Mouse (Mus musculus) neural tube, embryonic 14.5 days (tissue): Measurements from ENCODE around the gene Tfap2d. TPM values are rescaled to one million over a fixed set of nuclear protein-coding genes. Genes with fewer than 3 reads are reported as not detected.

ENCODE experiments used
- ATAC-seq: fragments of 200-750 bp; cut with Nextera tagmentation; 2 replicates; pipeline ENCODE4 v1.8.0; 2017; ENCODE audit warnings: low read depth, mild to moderate bottlenecking, moderate TSS enrichment, moderate library complexity
- H3K27ac ChIP-seq: fragments of 300-500 bp; sonication (generic); 2 replicates; pipeline ENCODE4 v1.5.1; 2014; ENCODE audit warnings: low read depth, mild to moderate bottlenecking, control low read depth, low read length, moderate library complexity, mixed read lengths
- H3K27me3 ChIP-seq: fragments of 300-500 bp; sonication (generic); 2 replicates; pipeline ENCODE4 v1.6.1; 2014; ENCODE audit warnings: low read length; ENCODE audit not compliant: control insufficient read depth, insufficient read depth
- H3K36me3 ChIP-seq: fragments of 300-500 bp; sonication (generic); 2 replicates; pipeline ENCODE4 v1.6.1; 2014; ENCODE audit warnings: low read length, mixed read lengths; ENCODE audit not compliant: control insufficient read depth, insufficient read depth
- H3K4me1 ChIP-seq: fragments of 300-500 bp; sonication (generic); 2 replicates; pipeline ENCODE4 v1.6.1; 2014; ENCODE audit warnings: low read length; ENCODE audit not compliant: control insufficient read depth, insufficient read depth
- H3K4me2 ChIP-seq: fragments of 300-500 bp; sonication (generic); 2 replicates; pipeline ENCODE4 v1.6.1; 2014; ENCODE audit warnings: mild to moderate bottlenecking, low read depth, low read length, control low read depth
- H3K4me3 ChIP-seq: fragments of 300-500 bp; sonication (generic); 2 replicates; pipeline ENCODE4 v1.5.1; 2014; ENCODE audit warnings: low read depth, low read length, control low read depth, mixed read lengths
- H3K9ac ChIP-seq: fragments of 300-500 bp; sonication (generic); replicated peaks from 2 replicates; pipeline ENCODE4 v1.6.1; 2014; ENCODE audit warnings: low read depth, mild to moderate bottlenecking, control low read depth, low read length, mixed read lengths
- H3K9me3 ChIP-seq: fragments of 300-500 bp; sonication (generic); 2 replicates; pipeline ENCODE4 v1.6.1; 2016; ENCODE audit warnings: low read length; ENCODE audit not compliant: control insufficient read depth
- WGBS: fragments of 180-500 bp; shearing (Covaris S2); extraction: QIAGEN DNeasy Blood & Tissue Kit; methylation state at CpG from one replicate; pipeline ENCODE4 v1.1.7; 2014; 5-methylcytosine and 5-hydroxymethylcytosine counted together
- polyA plus RNA-seq: library from polyadenylated mRNA; unstranded; fragments of >200 nt; fragmentation: Nextera tagmentation; extraction: Ambion mirVana; gene quantifications from 2 replicates; pipeline ENCODE4 v1.2.1, GENCODE M21; 2014

Gene Tfap2d
- polyA plus RNA-seq: not detected in 2 replicates

DNA sequence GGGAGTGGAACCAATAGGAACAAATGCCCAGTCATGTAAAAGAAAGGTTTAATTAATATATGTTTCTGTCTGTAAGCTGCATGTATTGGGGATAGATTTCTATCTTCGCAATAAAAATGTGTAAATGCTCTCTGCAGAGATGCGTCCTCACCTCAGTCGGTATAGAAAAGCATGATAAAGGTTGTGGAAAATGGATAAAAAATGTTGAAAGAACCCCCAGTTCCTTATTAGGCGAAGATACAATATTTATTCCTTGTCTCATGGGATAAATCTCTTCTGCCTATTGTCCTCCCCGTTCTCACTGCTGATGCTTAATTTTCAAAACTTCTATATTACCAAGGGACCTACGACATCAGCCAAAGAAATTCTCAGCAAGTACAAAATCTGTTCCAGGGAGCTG, at the start of gene Tfap2d:
Gene Tfap2d, plus strand, starts transcription at position 392 of the 400 bp plus-strand sequence.
- no peak for ATAC-seq
- H3K4me3 ChIP-seq: no peak within 1 kb of the TSS
- H3K27me3 ChIP-seq: peaks cover 77% of the 10 kb centered on the region
- H3K27ac ChIP-seq: no peak within 1 kb of the TSS
- 2% methylated on average over 6 of the region's 6 CpGs for WGBS
- no peaks in the 10 kb centered on the region for H3K9me3 ChIP-seq
- no peak within 1 kb of the TSS for H3K9ac ChIP-seq
- no peak within 1 kb of the TSS for H3K4me2 ChIP-seq
- no peaks in the 10 kb centered on the region for H3K4me1 ChIP-seq
- H3K36me3 ChIP-seq: no peaks in the 10 kb centered on the region

DNA sequence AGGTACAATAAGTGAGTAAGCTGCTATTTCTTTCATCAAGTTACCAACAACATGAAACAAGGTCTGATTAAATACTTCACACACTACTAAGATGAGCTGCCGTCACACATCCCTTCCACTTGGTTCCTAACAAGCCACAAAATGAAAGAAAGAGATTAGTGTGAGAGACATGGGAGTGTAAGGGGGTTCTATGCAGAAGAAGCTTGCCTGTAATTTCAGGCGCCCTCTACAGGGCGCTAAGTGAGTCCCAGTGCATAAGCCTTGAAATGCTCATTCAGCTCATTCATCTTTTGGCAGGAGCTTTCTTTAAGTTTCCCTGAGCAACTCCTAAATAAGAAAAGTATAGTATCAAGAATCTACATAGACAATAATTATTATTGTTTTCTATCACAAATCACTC, 46.5 kb upstream of the Tfap2d start:
- ATAC-seq: 0 out of 2 replicates have a peak, but pooled peaks have one; percentile 63
- no peak overlapping the region for H3K4me2 ChIP-seq
- H3K27ac ChIP-seq: no peak overlapping the region
- no peaks in the 10 kb centered on the region for H3K9me3 ChIP-seq
- no peak overlapping the region for H3K9ac ChIP-seq
- H3K27me3 ChIP-seq: no peaks in the 10 kb centered on the region
- WGBS: 19% methylated on average over 3 of the region's 3 CpGs
- H3K4me3 ChIP-seq: no peak overlapping the region
- no peaks in the 10 kb centered on the region for H3K36me3 ChIP-seq
- no peaks in the 10 kb centered on the region for H3K4me1 ChIP-seq

DNA sequence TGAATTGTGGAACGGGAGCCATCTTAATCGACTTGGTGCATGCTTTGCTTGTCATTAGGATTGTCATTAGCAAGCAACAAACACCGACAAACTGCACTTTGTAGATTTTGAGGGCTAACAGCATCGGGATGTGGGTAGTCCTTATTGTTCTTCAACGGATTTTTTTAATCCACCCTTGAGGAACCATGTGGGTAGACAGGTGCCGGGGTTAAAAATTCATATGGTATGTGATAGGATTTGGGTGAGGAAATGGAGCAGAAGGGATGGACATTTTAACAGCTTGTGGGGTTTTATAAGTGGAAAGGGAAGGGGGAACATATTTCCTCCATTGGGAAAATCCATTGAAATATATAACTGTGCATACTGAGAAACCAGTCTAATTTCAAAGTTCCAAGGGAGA, 46.0 kb upstream of the Tfap2d start:
- H3K4me2 ChIP-seq: no peak overlapping the region
- WGBS: 77% methylated on average over 6 of the region's 6 CpGs
- H3K27me3 ChIP-seq: no peaks in the 10 kb centered on the region
- H3K4me1 ChIP-seq: no peaks in the 10 kb centered on the region
- ATAC-seq: no peak
- H3K4me3 ChIP-seq: no peak overlapping the region
- no peak overlapping the region for H3K27ac ChIP-seq
- no peaks in the 10 kb centered on the region for H3K9me3 ChIP-seq
- H3K36me3 ChIP-seq: no peaks in the 10 kb centered on the region
- H3K9ac ChIP-seq: no peak overlapping the region

DNA sequence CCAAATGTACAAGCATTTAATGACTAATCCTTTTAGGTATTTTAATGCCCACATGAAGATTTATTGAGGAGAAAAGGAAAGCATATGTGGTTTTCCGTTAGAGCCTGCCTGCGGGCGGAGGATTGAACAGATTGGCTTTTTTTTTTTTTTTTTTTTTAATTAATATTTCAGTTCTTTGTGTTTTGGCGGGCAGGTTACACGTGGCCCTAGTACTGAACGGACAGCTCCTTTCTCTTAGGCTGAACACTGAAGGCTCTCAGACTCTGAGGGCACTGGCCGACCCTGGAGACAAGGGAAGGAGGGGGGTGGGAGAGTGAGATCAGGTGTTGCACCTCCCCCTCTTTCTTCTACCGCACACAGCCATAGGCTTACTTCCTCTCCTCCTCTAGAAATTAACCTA, 14.7 kb upstream of the Tfap2d start:
- no peak overlapping the region for H3K4me3 ChIP-seq
- WGBS: 9% methylated on average over 8 of the region's 8 CpGs
- H3K27me3 ChIP-seq: no peaks in the 10 kb centered on the region
- H3K9me3 ChIP-seq: no peaks in the 10 kb centered on the region
- H3K4me2 ChIP-seq: peak overlapping the region; percentile 14; the same call in 1 of the 2 replicates
- H3K27ac ChIP-seq: no peak overlapping the region
- peak; percentile 72; the same call in 1 of the 2 replicates for ATAC-seq
- H3K4me1 ChIP-seq: no peaks in the 10 kb centered on the region
- no peaks in the 10 kb centered on the region for H3K36me3 ChIP-seq
- no peak overlapping the region for H3K9ac ChIP-seq

DNA sequence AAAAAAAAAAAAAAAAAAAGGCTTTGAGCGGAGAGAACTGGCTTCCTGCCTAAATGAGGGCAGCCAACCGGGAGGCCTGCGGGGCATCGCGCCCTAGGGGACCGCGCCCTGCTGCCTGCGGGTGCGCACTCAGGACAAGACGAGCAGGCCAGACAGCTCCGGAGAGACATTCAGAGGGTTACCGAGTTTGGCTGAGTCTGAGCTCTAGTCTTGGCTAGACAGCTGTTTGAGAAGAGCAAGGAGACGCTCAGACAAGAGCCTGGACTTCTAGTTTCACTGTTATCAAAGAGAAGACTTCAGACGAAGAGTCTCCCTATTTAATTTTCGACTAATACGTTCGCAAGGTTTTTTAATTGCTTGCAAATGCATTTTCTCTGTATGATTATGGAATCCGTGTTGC, 5.9 kb upstream of the Tfap2d start:
- no peaks in the 10 kb centered on the region; the same call in 1 of the 2 replicates for H3K4me1 ChIP-seq
- H3K36me3 ChIP-seq: no peaks in the 10 kb centered on the region
- H3K4me2 ChIP-seq: no peak overlapping the region
- no peak overlapping the region for H3K4me3 ChIP-seq
- ATAC-seq: no peak
- H3K27ac ChIP-seq: no peak overlapping the region
- peaks cover 45% of the 10 kb centered on the region for H3K27me3 ChIP-seq
- WGBS: under 1% methylated on average over 18 of the region's 18 CpGs
- H3K9ac ChIP-seq: no peak overlapping the region
- H3K9me3 ChIP-seq: no peaks in the 10 kb centered on the region

DNA sequence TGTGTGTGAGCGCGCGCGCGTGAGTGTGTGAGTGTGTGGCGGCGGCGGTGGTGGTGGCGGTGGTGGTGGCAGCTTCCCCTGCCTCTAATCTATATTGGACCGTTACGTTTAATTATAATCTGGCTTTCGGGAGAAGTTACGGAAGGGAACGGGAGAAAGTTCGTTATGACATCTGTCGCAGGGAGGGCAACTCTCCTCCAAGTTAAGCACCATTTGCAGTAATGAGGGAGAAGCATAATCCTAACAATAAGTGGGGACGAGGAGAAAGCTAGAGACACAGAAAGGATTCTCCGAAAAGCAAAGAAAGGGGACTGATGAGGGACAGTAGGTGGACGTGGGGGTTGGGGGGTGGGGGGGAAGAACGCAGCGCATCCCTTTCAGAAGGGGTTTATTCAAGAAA, 494 bp downstream of the Tfap2d start:
- H3K4me2 ChIP-seq: no peak overlapping the region
- H3K4me3 ChIP-seq: no peak overlapping the region

DNA sequence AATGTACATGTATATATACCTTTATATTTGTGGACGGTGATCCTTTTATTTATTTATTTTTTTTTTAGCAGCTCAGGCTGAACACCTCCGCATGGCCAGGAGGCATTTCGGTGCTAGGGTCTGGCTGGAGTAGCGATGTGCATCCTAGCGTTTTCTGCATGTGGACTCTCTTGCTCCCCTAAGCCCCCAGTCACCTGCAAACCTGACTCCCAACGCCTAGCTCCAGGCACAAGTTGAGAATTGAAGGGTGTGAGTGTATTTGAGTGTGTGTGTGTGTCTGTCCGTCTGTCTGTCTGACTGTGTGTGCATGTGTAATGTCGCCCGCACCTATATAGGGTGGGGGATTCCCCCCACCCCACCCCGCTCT, 937 bp downstream of the Tfap2d start:
- H3K36me3 ChIP-seq: no peaks in the 10 kb centered on the region
- peak; percentile 26; the same call in 1 of the 2 replicates for ATAC-seq
- H3K27me3 ChIP-seq: peaks cover 79% of the 10 kb centered on the region
- no peak overlapping the region for H3K27ac ChIP-seq
- no peak overlapping the region for H3K4me2 ChIP-seq
- no peak overlapping the region for H3K4me3 ChIP-seq
- H3K4me1 ChIP-seq: no peaks in the 10 kb centered on the region
- WGBS: under 1% methylated on average over 10 of the region's 10 CpGs
- no peaks in the 10 kb centered on the region for H3K9me3 ChIP-seq
- no peak overlapping the region for H3K9ac ChIP-seq

More for the DNA sequence above, 494 bp downstream of the Tfap2d start:
- Histone ChIP-seq H3K4me1 (no peaks in the 10 kb centered on the region), H3K36me3 (no peaks in the 10 kb centered on the region), H3K9ac (no peak overlapping the region), H3K27me3 (peaks cover 79% of the 10 kb centered on the region), H3K27ac (no peak overlapping the region), H3K9me3 (no peaks in the 10 kb centered on the region)
- whole genome bisulfite sequencing: under 1% methylated on average over 21 of the region's 21 CpGs
- ATAC-seq: no peak

DNA sequence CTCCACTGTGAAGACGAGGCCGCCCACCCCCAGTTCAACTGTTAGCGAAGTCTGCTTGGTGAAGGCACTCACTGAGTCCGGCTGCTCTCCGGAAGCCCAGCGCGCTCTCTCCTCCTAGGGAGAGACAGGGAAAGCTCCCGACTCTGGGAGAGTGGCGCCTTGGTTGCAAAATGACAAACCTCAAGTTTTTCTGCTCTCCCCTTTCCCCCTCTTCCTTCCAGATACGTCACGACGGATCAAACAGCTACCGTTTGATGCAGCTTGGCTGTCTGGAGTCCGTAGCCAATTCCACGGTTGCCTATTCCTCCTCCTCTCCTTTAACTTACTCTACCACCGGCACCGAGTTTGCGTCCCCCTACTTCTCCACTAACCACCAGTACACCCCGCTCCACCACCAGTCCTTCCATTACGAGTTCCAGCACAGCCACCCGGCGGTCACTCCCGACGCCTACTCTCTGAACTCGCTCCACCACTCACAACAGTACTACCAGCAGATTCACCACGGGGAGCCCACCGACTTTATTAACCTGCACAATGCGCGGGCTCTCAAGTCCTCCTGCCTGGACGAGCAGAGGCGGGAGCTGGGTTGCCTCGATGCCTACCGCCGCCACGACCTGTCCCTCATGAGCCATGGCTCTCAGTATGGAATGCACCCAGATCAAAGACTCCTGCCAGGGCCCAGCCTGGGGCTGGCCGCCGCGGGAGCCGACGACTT, 1.5 kb downstream of the Tfap2d start:
- peak; percentile 53; the same call in 1 of the 2 replicates for ATAC-seq
- peaks cover 79% of the 10 kb centered on the region for H3K27me3 ChIP-seq
- WGBS: under 1% methylated on average over 40 of the region's 40 CpGs

DNA sequence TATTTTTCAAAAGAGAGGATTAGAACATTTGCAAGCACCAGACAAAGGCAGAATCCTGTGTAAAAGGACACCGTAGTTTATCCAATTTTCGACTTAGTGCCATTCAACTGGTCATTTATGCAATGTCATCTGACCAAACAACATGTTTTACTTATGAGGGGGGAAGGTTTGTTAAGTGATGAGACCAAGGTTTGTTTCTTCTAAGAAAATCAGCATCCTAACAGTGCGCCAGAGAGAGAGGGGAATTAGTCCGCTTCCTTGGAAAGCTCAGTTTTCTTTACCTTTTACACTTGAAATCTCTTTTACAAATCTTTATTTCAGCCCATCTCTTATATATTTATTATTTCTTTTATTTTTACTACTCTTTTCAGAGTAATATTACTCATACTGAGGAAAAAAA, 3.6 kb downstream of the Tfap2d start:
- Histone ChIP-seq H3K36me3 (no peaks in the 10 kb centered on the region), H3K9ac (no peak overlapping the region), H3K9me3 (no peaks in the 10 kb centered on the region), H3K4me2 (no peak overlapping the region), H3K27ac (no peak overlapping the region), H3K4me1 (no peaks in the 10 kb centered on the region), H3K27me3 (peaks cover 70% of the 10 kb centered on the region), H3K4me3 (no peak overlapping the region)
- ATAC-seq: no peak
- WGBS: 7% methylated on average over 4 of the region's 4 CpGs

More for the DNA sequence above, 1.5 kb downstream of the Tfap2d start:
- Histone ChIP-seq H3K4me1 (no peaks in the 10 kb centered on the region), H3K4me2 (no peak overlapping the region), H3K4me3 (no peak overlapping the region), H3K9ac (no peak overlapping the region), H3K36me3 (no peaks in the 10 kb centered on the region), H3K27ac (no peak overlapping the region), H3K9me3 (no peaks in the 10 kb centered on the region)
